Mouse (Mus musculus) adrenal gland, postnatal 10 days (tissue): ENCODE data around the gene Ncoa1. TPM values are rescaled to one million over a fixed set of nuclear protein-coding genes. Genes with fewer than 3 reads are reported as not detected.
A peak's percentile ranks its signal among the peaks of the same experiment; 100 is the strongest.

Source experiments
- DNase-seq: peaks from one replicate; pipeline ENCODE4 v3.0.0; 2021; ENCODE audit warnings: mixed read lengths
- total RNA-seq, 2 experiments: library from RNA; stranded (reverse); gene quantifications; 2 replicates each; pipeline ENCODE4 v1.2.3; 2021

Gene Ncoa1
- total RNA-seq, 2 experiments from 2014 or later: 30.2 to 36.4 TPM

GRCm38 (mm10) chr12:4209196-4209595 is 267.8 kb downstream of the Ncoa1 start:
- no peak for DNase-seq

DNA sequence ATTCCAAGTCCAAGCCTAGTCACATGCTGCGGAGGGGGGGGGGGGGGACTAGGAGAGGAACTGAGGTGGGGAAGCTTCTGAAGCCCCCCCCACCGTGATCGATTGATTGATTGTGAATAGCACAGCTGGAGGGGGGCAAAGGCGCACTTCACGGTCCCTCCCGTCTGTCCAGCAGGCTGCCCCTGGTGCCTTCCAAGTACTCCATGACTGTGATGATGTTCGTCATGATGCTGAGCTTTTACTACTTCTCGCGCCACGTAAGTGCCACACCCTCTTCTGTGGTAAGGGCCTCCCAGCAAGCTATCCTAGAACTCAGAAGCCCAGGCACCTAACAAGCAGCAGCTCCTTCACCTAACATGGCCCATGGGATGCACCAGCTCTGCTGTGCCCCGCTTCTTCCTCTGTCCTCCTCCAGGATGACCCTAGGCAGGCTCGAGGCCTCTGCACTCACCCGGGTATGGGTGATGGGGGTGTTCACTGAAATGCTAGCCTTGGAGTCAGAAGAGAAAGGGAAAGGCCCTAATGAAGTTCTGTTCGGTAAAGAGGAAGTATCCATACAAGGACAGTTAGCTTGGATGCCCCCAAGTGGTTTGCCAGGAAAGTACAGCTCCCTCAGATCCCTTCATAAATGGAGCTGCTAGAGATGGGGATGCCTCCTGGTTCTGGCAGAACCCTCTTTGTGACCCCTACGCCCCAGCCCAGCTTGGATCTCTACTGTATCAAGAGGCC is 268.4 kb downstream of the Ncoa1 start:
- DNase-seq: peak; percentile 72

DNA sequence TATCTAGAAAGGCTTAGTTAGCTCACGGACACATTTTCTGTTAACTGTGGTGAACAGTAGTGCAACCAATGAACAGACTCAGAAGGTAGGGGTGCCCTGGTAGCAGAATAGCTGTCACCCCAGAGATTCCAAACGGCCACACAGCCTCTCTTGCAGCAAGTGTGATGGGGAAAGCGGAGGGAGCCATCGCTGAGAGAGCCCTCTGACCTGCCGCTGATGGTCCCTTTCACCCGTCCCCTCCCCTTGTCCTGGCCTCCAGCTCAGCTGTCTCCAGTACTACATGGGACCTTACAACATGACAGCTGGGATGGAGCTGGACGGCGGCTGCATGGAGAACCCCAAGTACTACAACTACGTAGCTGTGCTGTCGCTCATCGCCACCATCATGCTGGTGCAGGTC is 270.9 kb downstream of the Ncoa1 start:
- DNase-seq: no peak

DNA sequence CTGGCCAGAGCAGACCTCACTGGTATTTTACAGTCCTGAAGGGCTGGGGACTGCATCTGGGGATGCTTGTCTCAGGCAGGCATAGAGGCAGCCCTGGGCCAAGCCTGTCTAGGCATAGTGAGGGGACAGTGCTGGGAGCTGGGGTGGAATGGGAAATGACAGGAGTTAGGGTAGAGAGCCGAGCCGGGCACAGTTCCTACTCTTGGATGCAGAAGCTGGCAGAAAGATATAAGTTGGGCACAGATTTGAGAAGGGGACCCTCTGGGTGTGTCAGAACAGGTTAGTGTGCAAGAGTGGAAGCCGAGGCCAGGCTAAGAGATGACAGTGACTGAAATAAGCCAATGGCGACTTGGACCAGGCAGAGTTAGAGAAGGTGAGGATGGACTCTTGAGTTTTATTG is 274.8 kb downstream of the Ncoa1 start:
- no peak for DNase-seq

- DNase-seq: peak; percentile 58
Observed at GRCm38 (mm10) chr12:4201454-4202200, 275.4 kb downstream of the Ncoa1 start.

- DNase-seq: no peak
Observed at GRCm38 (mm10) chr12:4199271-4199670, 277.7 kb downstream of the Ncoa1 start.

DNA sequence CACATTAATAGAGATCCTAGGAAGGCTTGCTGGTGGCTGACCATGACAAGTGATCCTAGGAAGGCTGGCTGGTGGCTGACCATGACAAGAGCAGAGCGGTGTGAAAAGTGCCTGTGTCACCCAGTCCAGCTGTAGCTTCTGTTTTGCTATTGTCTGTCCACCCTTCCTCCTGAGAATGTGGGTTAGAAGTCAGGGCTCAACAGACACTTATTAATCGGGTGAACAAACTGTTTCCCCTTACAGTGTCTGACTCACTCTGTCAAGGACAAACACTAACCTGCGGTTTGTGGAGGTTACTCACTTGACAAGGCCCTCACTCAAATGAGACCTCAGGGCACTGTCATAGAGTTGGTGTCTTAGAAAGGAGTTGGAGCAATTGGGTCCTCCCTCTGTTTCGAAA is 278.3 kb downstream of the Ncoa1 start:
- DNase-seq: no peak

Other genes with a start within 250 kb of the Ncoa1 start
- 1 to 10 TPM; 6.4 to 7.0 TPM for gene Ptrhd1, start 243.2 kb downstream of the Ncoa1 start, total RNA-seq
- 10 to 100 TPM in 1 of 2 experiments, 1 to 10 TPM in 1; 9.0 to 10.8 TPM for gene Cenpo, start 242.9 kb downstream of the Ncoa1 start, total RNA-seq
- 10 to 100 TPM; 40.2 to 45.4 TPM for gene Itsn2, start 115.5 kb upstream of the Ncoa1 start, total RNA-seq
- gene Gm3625, start 115.7 kb upstream of the Ncoa1 start, total RNA-seq: not detected